In the genomic region with DNA sequence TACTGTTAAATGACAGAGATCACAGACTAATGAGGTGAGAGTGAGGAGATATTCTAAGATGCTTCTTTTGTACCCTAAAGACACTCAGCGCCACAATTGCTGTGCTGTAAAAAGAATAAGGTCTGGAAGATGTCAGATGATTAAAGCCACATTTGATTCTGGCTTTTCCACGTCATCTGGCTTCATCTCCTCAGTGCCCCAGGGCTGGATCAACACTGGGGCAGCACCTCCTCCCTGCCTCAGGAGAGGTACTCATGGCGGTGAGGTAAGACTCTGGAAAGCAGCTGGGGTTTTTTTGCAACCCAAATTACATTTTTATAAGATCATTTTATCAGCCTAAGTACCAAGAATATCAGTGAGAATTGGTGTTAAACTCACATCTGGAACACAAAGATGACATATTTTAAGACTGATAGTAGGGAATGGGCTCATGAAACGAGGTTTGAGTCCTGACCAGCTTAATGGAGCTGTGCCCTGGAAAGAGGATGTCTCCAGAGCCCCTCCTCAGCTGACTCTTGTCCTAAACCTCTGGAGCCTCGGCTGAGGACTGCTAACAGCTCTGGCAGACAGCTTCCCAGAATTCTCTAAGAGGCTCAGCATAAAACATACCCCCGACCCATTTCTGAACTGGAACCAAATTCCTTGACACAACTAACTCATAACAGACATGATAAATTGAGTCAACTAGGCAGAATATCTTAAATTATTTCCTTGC, we compare ENCODE assay signal across 17 mouse cellular contexts.
A peak's percentile ranks its signal among the peaks of the same experiment; 100 is the strongest.
DNase-seq lines count a peak whose midpoint lies in the region; ATAC-seq lines count a peak whose summit lies in the region.
"Had no signal": no experiment of that assay in that cellular context is flagged by ENCODE, and none has a peak within 500 bp of the region (broad histone marks: within the 10 kb centered on the region; RNA-seq: fewer than 3 reads in every experiment).

No protein-coding gene starts in this region.

- H3K4me2 ChIP-seq in intestine, embryonic 16.5 days (ENCODE audit: low read depth, low read length): no peak overlapping the region
- no peak overlapping the region for H3K4me2 ChIP-seq in intestine, embryonic 15.5 days (replicated peaks)
- H3K4me2 ChIP-seq: forebrain, embryonic 15.5 days; heart, embryonic 13.5 days; liver, embryonic 15.5 days had no signal

- H3K9ac ChIP-seq in intestine, embryonic 16.5 days (ENCODE audit: low read depth, low read length): no peak overlapping the region
- H3K9ac ChIP-seq in intestine, embryonic 15.5 days: no peak overlapping the region
- H3K9ac ChIP-seq: forebrain, embryonic 15.5 days; heart, embryonic 13.5 days; liver, embryonic 15.5 days had no signal

- peak; percentile 23; the same call in 1 of the 2 replicates for ATAC-seq in intestine, embryonic 16.5 days
- no peak for ATAC-seq in intestine, embryonic 15.5 days
- ATAC-seq: forebrain, embryonic 15.5 days had no signal

- DNase-seq in 3T3-L1 (ENCODE audit: low read depth, low spot score): peak; percentile 73
- DNase-seq in MN1 (ENCODE audit: low spot score): peak; percentile 29
- no peak for DNase-seq in limb, embryonic 10.5 days (ENCODE audit: low spot score)
- no peak for DNase-seq in right cerebral cortex, postnatal 10 days (ENCODE audit: low spot score in 2 of 2)
- no peak for DNase-seq in ovary, postnatal 36 days (ENCODE audit: low spot score)
- no peak for DNase-seq in cerebellum, postnatal 25 days
- DNase-seq: adrenal gland, postnatal 14 days; cerebellum, adult 9-11 months; kidney, adult 18-20 months; kidney, postnatal 14 days; lung, postnatal 10 days; thymus, postnatal 4 days had no signal

- peaks cover 8% of the 10 kb centered on the region for H3K4me1 ChIP-seq in intestine, embryonic 16.5 days (ENCODE audit: control insufficient read depth, insufficient read depth, low read length)
- no peaks in the 10 kb centered on the region for H3K4me1 ChIP-seq in intestine, embryonic 15.5 days (replicated peaks)
- peaks cover 44% of the 10 kb centered on the region for H3K4me1 ChIP-seq in limb, embryonic 10.5 days
- H3K4me1 ChIP-seq: forebrain, embryonic 15.5 days; liver, embryonic 15.5 days had no signal

- 61% methylated on average over 6 of the region's 6 CpGs for WGBS in intestine, embryonic 16.5 days
- WGBS in intestine, embryonic 15.5 days: 57% methylated on average over 6 of the region's 6 CpGs
- WGBS in limb, embryonic 10.5 days: 45% methylated on average over 6 of the region's 6 CpGs

- H3K9me3 ChIP-seq in intestine, embryonic 16.5 days (ENCODE audit: control insufficient read depth, low read length): no peaks in the 10 kb centered on the region
- no peaks in the 10 kb centered on the region for H3K9me3 ChIP-seq in intestine, embryonic 15.5 days
- H3K9me3 ChIP-seq in limb, embryonic 10.5 days (replicated peaks): no peaks in the 10 kb centered on the region
- H3K9me3 ChIP-seq: forebrain, embryonic 15.5 days; heart, embryonic 13.5 days; liver, embryonic 15.5 days had no signal

- H3K36me3 ChIP-seq in intestine, embryonic 16.5 days (ENCODE audit: control insufficient read depth, insufficient read depth, low read length): peaks cover 14% of the 10 kb centered on the region
- peaks cover 20% of the 10 kb centered on the region; the same call in 1 of the 2 replicates for H3K36me3 ChIP-seq in intestine, embryonic 15.5 days
- H3K36me3 ChIP-seq in limb, embryonic 10.5 days: peaks cover 82% of the 10 kb centered on the region

- H3K27me3 ChIP-seq in intestine, embryonic 16.5 days (replicated peaks; ENCODE audit: control insufficient read depth, insufficient read depth, low read length): no peaks in the 10 kb centered on the region
- H3K27me3 ChIP-seq in intestine, embryonic 15.5 days (replicated peaks): no peaks in the 10 kb centered on the region
- H3K27me3 ChIP-seq in limb, embryonic 10.5 days (ENCODE audit: low read depth, poor library complexity, severe bottlenecking): no peaks in the 10 kb centered on the region
- H3K27me3 ChIP-seq: forebrain, embryonic 15.5 days; heart, embryonic 13.5 days; liver, embryonic 15.5 days had no signal

- H3K27ac ChIP-seq in intestine, embryonic 16.5 days (ENCODE audit: low read length): no peak overlapping the region
- H3K27ac ChIP-seq in intestine, embryonic 15.5 days: no peak overlapping the region
- peak overlapping the region; percentile 14; the same call in 1 of the 2 replicates for H3K27ac ChIP-seq in limb, embryonic 10.5 days
- H3K27ac ChIP-seq: forebrain, embryonic 15.5 days; heart, embryonic 13.5 days; liver, embryonic 15.5 days had no signal

- H3K4me3 ChIP-seq in intestine, embryonic 16.5 days (ENCODE audit: low read length): no peak overlapping the region
- H3K4me3 ChIP-seq in intestine, embryonic 15.5 days (replicated peaks): no peak overlapping the region
- H3K4me3 ChIP-seq in limb, embryonic 10.5 days: no peak overlapping the region
- H3K4me3 ChIP-seq: forebrain, embryonic 15.5 days; heart, embryonic 13.5 days; liver, embryonic 15.5 days had no signal

Comparison
In these comparisons a context has a peak if more than half of its experiments do, and no peak if none do; other contexts are left out.
1. DNase-seq: peak in 3T3-L1 (single experiment) and MN1 (single experiment); none in limb, embryonic 10.5 days (single experiment), right cerebral cortex, postnatal 10 days (0 of 2), ovary, postnatal 36 days (single experiment) and cerebellum, postnatal 25 days (0 of 2).